Mouse (Mus musculus) cerebellum, adult 2 months (tissue): ENCODE data around the gene Samd4. TPM values are rescaled to one million over a fixed set of nuclear protein-coding genes. Genes with fewer than 3 reads are reported as not detected.

Source experiments
- DNase-seq, 2 experiments: peaks; one replicate each; pipeline ENCODE4 v3.0.0; 2021
- H3K27ac ChIP-seq: fragments of 200-500 bp; 2 replicates; pipeline ENCODE4 v1.5.1; 2012; ENCODE audit warnings: low read length, control low read depth, inconsistent platforms; ENCODE audit not compliant: insufficient read depth
- H3K27me3 ChIP-seq: fragments of 200-500 bp; 2 replicates; pipeline ENCODE4 v1.6.1; 2012; ENCODE audit warnings: inconsistent platforms, mild to moderate bottlenecking, low read length, moderate library complexity; ENCODE audit not compliant: control insufficient read depth, insufficient read depth
- H3K4me1 ChIP-seq: fragments of 200-500 bp; 2 replicates; pipeline ENCODE4 v1.6.1; 2011; ENCODE audit warnings: low read length; ENCODE audit not compliant: control insufficient read depth, insufficient read depth
- H3K4me3 ChIP-seq: fragments of 200-500 bp; replicated peaks from 2 replicates; pipeline ENCODE3; 2011; ENCODE audit warnings: mild to moderate bottlenecking, low read depth, low read length, control low read depth; ENCODE audit not compliant: insufficient read depth
- CTCF ChIP-seq: fragments of 200-500 bp; IDR thresholded peaks from 2 replicates; pipeline ENCODE4 v1.5.1; 2011; ENCODE audit warnings: low read depth, mild to moderate bottlenecking, control low read depth, low read length, moderate library complexity, borderline replicate concordance; ENCODE audit not compliant: insufficient read depth
- POLR2A ChIP-seq: fragments of 200-500 bp; IDR thresholded peaks from 2 replicates; pipeline ENCODE4 v1.6.1; 2011; ENCODE audit warnings: low read length, control low read depth, borderline replicate concordance; ENCODE audit not compliant: insufficient read depth
- WGBS: fragments of 180-500 bp; shearing (Covaris S2); methylation state at CpG from one replicate; pipeline ENCODE4 v1.1.7; 2018; 5-methylcytosine and 5-hydroxymethylcytosine counted together
- polyA plus RNA-seq: library from polyadenylated mRNA; depleted of rRNA; stranded (reverse); fragments of >200 nt; gene quantifications from 2 replicates; pipeline ENCODE4 v1.2.3, GENCODE M21; 2012; rRNA removed

Samd4 gene
- 23.8 and 24.0 TPM in 2 replicates for polyA plus RNA-seq

DNA sequence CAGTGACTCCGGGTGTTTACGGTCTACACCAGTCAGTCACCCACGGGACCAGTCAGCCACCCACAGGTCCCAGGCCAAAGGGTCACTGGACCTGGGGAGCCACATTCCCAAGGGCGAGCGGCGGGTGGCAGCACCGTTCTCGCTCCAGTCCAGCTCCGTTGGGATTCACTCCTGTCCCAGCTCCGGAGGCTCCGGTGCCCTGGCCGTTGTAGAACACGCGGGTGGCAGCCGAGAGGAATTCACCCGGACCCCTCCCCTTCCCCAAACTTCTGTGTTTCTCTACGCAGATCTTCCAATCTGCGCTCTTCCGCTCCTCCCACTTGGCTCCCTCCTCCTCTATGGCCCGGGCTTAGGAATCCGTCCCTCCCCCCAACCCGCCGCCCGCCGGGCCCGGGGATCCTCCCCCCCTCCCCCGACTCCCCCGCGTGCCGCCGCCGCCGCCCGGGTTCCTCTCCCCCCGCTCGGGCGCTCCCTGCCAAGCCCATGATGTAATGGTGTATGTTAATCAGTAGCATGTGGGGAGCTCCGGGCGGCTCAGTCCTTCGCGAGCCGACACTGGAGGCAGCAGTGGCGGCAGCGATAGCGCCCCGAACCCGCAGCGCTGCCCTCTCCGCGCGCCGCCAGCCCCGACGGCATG is at the start of gene Samd4:
Samd4 (plus strand) TSS at position 424 of the 637 bp plus-strand sequence.
- peak within 1 kb of the TSS; percentile 56 for H3K4me3 ChIP-seq
- 1% methylated on average over 46 of the region's 54 CpGs for WGBS

DNA sequence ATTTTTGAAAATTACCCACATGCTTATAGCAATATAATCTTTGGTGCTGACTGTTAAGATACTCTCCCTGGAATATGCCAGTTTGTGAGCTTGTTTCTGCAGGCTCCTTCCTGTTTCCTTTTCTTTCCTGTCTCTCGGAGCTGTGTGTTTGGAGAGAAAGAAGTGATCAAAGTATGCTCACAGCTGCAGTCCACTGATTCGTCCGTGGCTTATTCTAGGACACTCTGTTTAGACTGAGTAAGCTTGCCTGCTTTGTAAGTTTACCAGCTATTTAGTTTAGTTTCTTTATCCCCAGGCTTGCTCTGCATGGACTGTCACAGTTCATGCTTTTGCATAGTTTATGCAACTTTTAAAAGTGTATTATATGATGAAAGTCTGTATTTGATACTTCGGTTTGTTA is 43.3 kb upstream of the Samd4 start:
- DNase-seq = no peak
- no peak for TF ChIP-seq CTCF
- TF ChIP-seq POLR2A = no peak
- Histone ChIP-seq H3K4me1 (no peaks in the 10 kb centered on the region; the same call in 1 of the 2 replicates), H3K4me3 (no peak overlapping the region), H3K27ac (no peak overlapping the region), H3K27me3 (no peaks in the 10 kb centered on the region)
- WGBS = 70% methylated on average over 4 of the region's 4 CpGs

More for the DNA sequence above, at the start of gene Samd4:
- Histone ChIP-seq H3K4me1 (no peaks in the 10 kb centered on the region), H3K27me3 (no peaks in the 10 kb centered on the region), H3K27ac (peak within 1 kb of the TSS; percentile 20; the same call in 1 of the 2 replicates)
- TF ChIP-seq CTCF (peak; percentile 15; the same call in 1 of the 2 replicates), POLR2A (no peak)
- peak; percentile 71 to 73 for DNase-seq

DNA sequence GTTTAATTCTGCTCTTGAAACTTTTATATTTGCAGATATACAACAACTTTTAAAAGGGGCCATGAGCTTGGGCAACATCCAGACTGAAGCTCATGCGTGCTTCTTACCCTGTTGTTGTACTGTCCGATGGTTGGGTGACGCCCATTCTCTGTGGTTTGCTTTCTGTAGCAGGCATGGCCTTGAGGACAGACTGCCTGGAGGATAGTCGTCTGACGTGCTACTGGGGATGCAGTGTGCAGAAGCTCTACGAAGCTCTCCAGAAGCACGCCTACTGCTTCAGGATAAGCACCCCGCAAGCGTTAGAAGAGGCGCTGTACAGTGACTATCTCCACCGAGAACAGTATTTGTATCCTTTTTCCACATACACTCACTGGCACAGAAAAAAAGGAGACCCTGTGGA is 36.9 kb upstream of the Samd4 start:
- no peak for DNase-seq
- Histone ChIP-seq H3K27me3 (no peaks in the 10 kb centered on the region), H3K4me3 (no peak overlapping the region), H3K4me1 (no peaks in the 10 kb centered on the region), H3K27ac (no peak overlapping the region)
- 92% methylated on average over 11 of the region's 11 CpGs for WGBS
- TF ChIP-seq CTCF (no peak), POLR2A (no peak)

DNA sequence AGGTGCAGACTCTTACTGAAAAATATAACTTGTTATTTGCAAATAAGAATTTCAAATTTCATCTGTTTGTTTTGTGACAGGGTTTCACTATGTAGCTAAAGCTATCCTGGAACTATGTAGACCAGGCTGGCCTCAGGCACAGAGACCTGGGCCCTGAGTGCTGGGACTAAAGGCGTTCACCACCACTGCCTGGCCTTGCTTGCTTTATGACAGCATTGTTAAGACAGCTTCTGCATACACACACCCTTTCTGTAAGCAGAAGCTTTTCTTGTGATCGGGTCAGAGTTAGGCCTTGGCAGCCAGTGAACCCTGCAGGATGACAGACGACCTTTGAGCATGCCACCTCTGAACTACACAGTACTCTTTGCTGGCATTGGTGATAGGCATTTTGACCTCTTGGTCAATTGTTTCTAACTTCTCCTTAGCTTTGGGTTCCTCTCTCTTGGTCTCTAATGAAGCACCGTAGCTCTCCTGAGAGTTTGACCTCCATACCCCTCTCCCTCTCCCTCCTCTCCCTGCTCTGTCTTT is 34.5 kb upstream of the Samd4 start:
- DNase-seq = no peak
- no peak overlapping the region for H3K4me3 ChIP-seq
- no peak overlapping the region for H3K27ac ChIP-seq
- TF ChIP-seq CTCF (no peak), POLR2A (no peak)
- no peaks in the 10 kb centered on the region for H3K27me3 ChIP-seq
- WGBS = 82% methylated on average over 4 of the region's 4 CpGs
- no peaks in the 10 kb centered on the region for H3K4me1 ChIP-seq

DNA sequence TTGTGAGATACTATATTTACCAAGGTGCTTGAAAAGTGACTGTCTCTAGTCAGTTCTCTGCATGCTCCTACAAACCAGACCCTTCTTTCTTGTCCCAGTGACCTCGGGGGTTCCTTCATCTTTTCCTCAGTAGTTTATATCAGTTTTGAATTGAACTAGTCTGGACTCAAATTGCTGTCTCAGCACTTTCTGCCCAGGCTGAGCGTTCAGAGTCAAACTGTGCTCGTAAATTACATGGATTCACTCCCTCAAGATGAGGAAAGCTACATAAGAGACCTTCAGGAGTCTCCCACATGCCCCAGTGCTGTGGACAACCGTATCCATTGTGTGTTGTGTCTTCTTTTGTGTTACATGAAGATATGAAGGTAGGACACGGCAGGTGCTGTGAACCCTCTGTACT is 33.9 kb upstream of the Samd4 start:
- no peak for DNase-seq
- H3K27me3 ChIP-seq = no peaks in the 10 kb centered on the region
- no peak for TF ChIP-seq POLR2A
- no peak for TF ChIP-seq CTCF
- H3K27ac ChIP-seq = no peak overlapping the region
- H3K4me3 ChIP-seq = no peak overlapping the region
- 84% methylated on average over 5 of the region's 5 CpGs for WGBS
- no peaks in the 10 kb centered on the region for H3K4me1 ChIP-seq

DNA sequence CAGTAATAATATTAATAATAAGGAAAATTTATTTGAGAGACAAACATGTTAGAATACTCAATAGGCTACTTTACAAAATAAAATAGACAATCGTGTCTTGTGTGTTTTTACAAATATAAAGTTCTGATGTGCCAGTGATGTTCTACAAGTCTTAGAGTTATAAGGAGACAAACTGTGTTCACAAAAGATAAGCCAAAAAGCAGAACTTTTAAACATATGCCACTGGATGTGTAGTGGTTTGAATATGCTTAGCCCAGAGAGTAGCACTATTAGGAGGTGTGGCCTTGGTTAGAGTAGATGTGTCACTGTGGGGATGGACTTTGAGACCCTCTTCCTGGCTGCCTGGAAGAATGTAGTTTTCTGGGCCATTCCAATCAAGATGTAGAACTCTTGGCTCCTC is 32.9 kb upstream of the Samd4 start:
- TF ChIP-seq CTCF (no peak), POLR2A (no peak)
- 91% methylated on average over 1 of the region's 1 CpGs for WGBS
- Histone ChIP-seq H3K4me1 (no peaks in the 10 kb centered on the region), H3K4me3 (no peak overlapping the region), H3K27ac (no peak overlapping the region), H3K27me3 (no peaks in the 10 kb centered on the region)
- DNase-seq = no peak

DNA sequence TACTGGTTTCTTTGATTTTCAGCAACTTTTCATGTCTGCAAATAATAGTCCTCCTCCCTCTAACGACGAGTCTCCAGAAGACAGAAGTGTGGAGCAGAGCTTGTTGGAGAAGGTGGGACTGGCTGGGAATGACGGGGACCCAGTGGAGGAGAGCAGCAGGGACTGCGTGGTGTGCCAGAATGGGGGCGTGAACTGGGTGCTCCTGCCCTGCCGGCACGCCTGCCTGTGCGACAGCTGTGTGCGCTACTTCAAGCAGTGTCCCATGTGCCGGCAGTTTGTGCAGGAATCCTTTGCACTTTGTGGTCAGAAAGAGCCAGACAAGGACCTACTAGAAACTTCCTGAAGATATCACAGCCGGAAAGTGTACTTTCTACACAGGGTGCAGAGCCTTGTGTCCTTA is 29.0 kb upstream of the Samd4 start:
- 45% methylated on average over 11 of the region's 11 CpGs for WGBS
- no peak for DNase-seq
- TF ChIP-seq POLR2A (no peak), CTCF (no peak)
- H3K27me3 ChIP-seq = no peaks in the 10 kb centered on the region
- no peak overlapping the region for H3K4me3 ChIP-seq
- H3K27ac ChIP-seq = no peak overlapping the region
- H3K4me1 ChIP-seq = no peaks in the 10 kb centered on the region

DNA sequence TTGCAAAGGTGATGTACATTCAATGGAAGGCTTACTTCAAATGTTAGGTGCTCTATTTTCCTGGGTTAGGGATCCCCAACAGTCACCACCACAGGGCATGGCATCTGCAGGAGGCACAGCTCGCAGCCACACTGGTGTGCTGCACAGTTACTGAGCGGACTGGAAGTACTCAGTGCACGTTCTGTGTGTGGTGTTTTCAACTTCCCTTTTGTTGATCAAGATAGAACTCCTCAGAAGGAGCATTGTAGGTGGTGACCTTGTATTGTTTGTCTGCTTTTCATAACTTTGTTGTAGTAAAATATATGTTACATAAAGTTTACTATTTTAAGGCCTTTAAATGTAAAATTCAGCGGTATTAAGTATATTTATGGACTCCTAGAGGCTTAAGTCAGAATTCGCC is 19.7 kb upstream of the Samd4 start:
- Histone ChIP-seq H3K4me3 (no peak overlapping the region), H3K27me3 (no peaks in the 10 kb centered on the region), H3K4me1 (no peaks in the 10 kb centered on the region), H3K27ac (no peak overlapping the region)
- DNase-seq = no peak
- WGBS = 93% methylated on average over 5 of the region's 5 CpGs
- TF ChIP-seq POLR2A (no peak), CTCF (no peak)
